8 mouse cellular contexts compared by ENCODE assay signal in the genomic region with DNA sequence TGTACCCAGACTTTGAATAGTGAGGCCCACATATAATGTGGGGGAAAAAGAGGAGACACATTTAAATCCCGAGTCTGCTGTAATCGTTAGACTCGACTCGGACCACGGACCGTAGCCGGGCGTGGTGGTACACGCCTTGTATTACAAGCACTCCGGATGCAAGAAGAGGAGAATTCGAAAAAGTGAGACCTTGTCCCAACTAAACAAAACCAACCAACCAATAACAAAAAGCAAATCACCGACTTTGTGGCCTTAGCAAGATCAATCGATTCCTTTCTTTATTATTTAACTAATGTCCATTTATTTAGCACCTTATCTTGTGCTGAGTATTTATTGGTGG. TPM values are rescaled to one million over a fixed set of nuclear protein-coding genes. Genes with fewer than 3 reads are reported as not detected.
DNase-seq lines count a peak whose midpoint lies in the region; ATAC-seq and TF ChIP-seq lines count a peak whose summit lies in the region.

No protein-coding gene starts in this region.

- peaks cover 49% of the 10 kb centered on the region for H3K36me3 ChIP-seq in intestine, embryonic 14.5 days (ENCODE audit: control insufficient read depth, insufficient read depth, low read length)
- peaks cover 43% of the 10 kb centered on the region for H3K36me3 ChIP-seq in midbrain, embryonic 13.5 days

- 1% methylated on average over 13 of the region's 13 CpGs for WGBS in intestine, embryonic 14.5 days
- WGBS in midbrain, embryonic 13.5 days = 1% methylated on average over 13 of the region's 13 CpGs

- H3K4me2 ChIP-seq in intestine, embryonic 14.5 days (ENCODE audit: low read length) = peak overlapping the region; percentile 66
- peak overlapping the region; percentile 92 for H3K4me2 ChIP-seq in midbrain, embryonic 13.5 days (replicated peaks)

- no peaks in the 10 kb centered on the region for H3K9me3 ChIP-seq in intestine, embryonic 14.5 days (ENCODE audit: control insufficient read depth, low read length)
- H3K9me3 ChIP-seq in midbrain, embryonic 13.5 days = no peaks in the 10 kb centered on the region

- no peak for ATAC-seq in intestine, embryonic 14.5 days (replicated peaks; ENCODE audit: low FRiP score, low TSS enrichment, low read depth)
- no peak for ATAC-seq in midbrain, embryonic 13.5 days
- ATAC-seq in megakaryocyte progenitor cell, adult 5-6 weeks (replicated peaks; ENCODE audit: poor library complexity) = no peak

- intact Hi-C loops in left cerebral cortex, postnatal 4 days (cut with DNase I) = no loop called here

- peak overlapping the region; percentile 90 for H3K9ac ChIP-seq in intestine, embryonic 14.5 days (ENCODE audit: low read length)
- H3K9ac ChIP-seq in midbrain, embryonic 13.5 days (replicated peaks) = peak overlapping the region; percentile 99

- peak overlapping the region; percentile 80 for H3K4me3 ChIP-seq in cortical plate, adult 2 months (ENCODE audit: insufficient read depth, low read length)
- H3K4me3 ChIP-seq in intestine, embryonic 14.5 days (ENCODE audit: low read depth, low read length) = peak overlapping the region; percentile 93
- peak overlapping the region; percentile 99 for H3K4me3 ChIP-seq in midbrain, embryonic 13.5 days (replicated peaks)

- peaks cover 10% of the 10 kb centered on the region for H3K4me1 ChIP-seq in cortical plate, adult 2 months (ENCODE audit: control insufficient read depth, insufficient read depth, low read length)
- peaks cover 28% of the 10 kb centered on the region for H3K4me1 ChIP-seq in intestine, embryonic 14.5 days (replicated peaks; ENCODE audit: control insufficient read depth, insufficient read depth, low read length)
- peaks cover 40% of the 10 kb centered on the region for H3K4me1 ChIP-seq in midbrain, embryonic 13.5 days (replicated peaks)

- H3K27ac ChIP-seq in cortical plate, adult 2 months (ENCODE audit: insufficient read depth, low read length) = no peak overlapping the region
- H3K27ac ChIP-seq in intestine, embryonic 14.5 days (ENCODE audit: low read depth) = peak overlapping the region; percentile 89
- H3K27ac ChIP-seq in midbrain, embryonic 13.5 days = peak overlapping the region; percentile 89

- TF ChIP-seq POLR2A in cortical plate, adult 2 months (IDR thresholded peaks at IDR 0.05; ENCODE audit: extremely low read depth, insufficient read depth, low read length) = no peak

- TF ChIP-seq CTCF in cortical plate, adult 2 months (IDR thresholded peaks at IDR 0.05; ENCODE audit: extremely low read depth, insufficient read depth, low read length) = no peak

- DNase-seq in retina, embryonic 14.5 days (ENCODE audit: low spot score) = peak; percentile 25
- no peak for DNase-seq in retina, postnatal 1 day
- DNase-seq in intestine, embryonic 14.5 days (ENCODE audit: low spot score) = no peak
- no peak for DNase-seq in adrenal gland, postnatal 14 days
- no peak for DNase-seq in left cerebral cortex, postnatal 4 days

- H3K27me3 ChIP-seq in intestine, embryonic 14.5 days (replicated peaks; ENCODE audit: control insufficient read depth, insufficient read depth, low read length) = no peaks in the 10 kb centered on the region
- no peaks in the 10 kb centered on the region for H3K27me3 ChIP-seq in midbrain, embryonic 13.5 days

RNA-seq across cellular contexts. Expression of gene Trir, which starts 0.9 kb away (rescaled TPM):
- polyA plus RNA-seq in cortical plate, adult 2 months (2012; rRNA removed) = 118 and 119 TPM in 2 replicates
- polyA plus RNA-seq in intestine, embryonic 14.5 days (2014; fragmentation: Nextera tagmentation; extraction: Ambion mirVana) = 115 and 143 TPM in 2 replicates
- 135 and 153 TPM in 2 replicates for polyA plus RNA-seq in midbrain, embryonic 13.5 days (2015; fragmentation: Nextera tagmentation; extraction: Ambion mirVana)
- 154 and 161 TPM in 2 replicates for total RNA-seq in adrenal gland, postnatal 14 days (2021)
- total RNA-seq in left cerebral cortex, postnatal 4 days (2021) = 100 to 1,000 TPM; 158 to 163 TPM
- total RNA-seq in megakaryocyte progenitor cell, adult 5-6 weeks (2015) = 132 and 138 TPM in 2 replicates
- 212 and 224 TPM in 2 replicates for total RNA-seq in megakaryocyte progenitor cell, adult 5-6 weeks (2017)

RNA-seq across cellular contexts. Expression of gene Asna1, which starts 2.4 kb away (rescaled TPM):
- polyA plus RNA-seq in cortical plate, adult 2 months (2012; rRNA removed) = 267 and 268 TPM in 2 replicates
- polyA plus RNA-seq in intestine, embryonic 14.5 days (2014; fragmentation: Nextera tagmentation; extraction: Ambion mirVana) = 95.9 and 105 TPM in 2 replicates
- polyA plus RNA-seq in midbrain, embryonic 13.5 days (2015; fragmentation: Nextera tagmentation; extraction: Ambion mirVana) = 151 and 154 TPM in 2 replicates
- 91.4 and 94.7 TPM in 2 replicates for total RNA-seq in adrenal gland, postnatal 14 days (2021)
- 100 to 1,000 TPM; 106 to 107 TPM for total RNA-seq in left cerebral cortex, postnatal 4 days (2021)
- 68.4 and 69.0 TPM in 2 replicates for total RNA-seq in megakaryocyte progenitor cell, adult 5-6 weeks (2015)
- 78.2 and 83.7 TPM in 2 replicates for total RNA-seq in megakaryocyte progenitor cell, adult 5-6 weeks (2017)

RNA-seq across cellular contexts. Expression of gene Tnpo2, which starts 9.2 kb away (rescaled TPM):
- polyA plus RNA-seq in cortical plate, adult 2 months (2012; rRNA removed) = 110 and 112 TPM in 2 replicates
- 15.5 and 15.7 TPM in 2 replicates for polyA plus RNA-seq in intestine, embryonic 14.5 days (2014; fragmentation: Nextera tagmentation; extraction: Ambion mirVana)
- polyA plus RNA-seq in midbrain, embryonic 13.5 days (2015; fragmentation: Nextera tagmentation; extraction: Ambion mirVana) = 51.7 and 56.8 TPM in 2 replicates
- 65.9 and 67.8 TPM in 2 replicates for total RNA-seq in adrenal gland, postnatal 14 days (2021)
- 100 to 1,000 TPM; 163 to 179 TPM for total RNA-seq in left cerebral cortex, postnatal 4 days (2021)
- total RNA-seq in megakaryocyte progenitor cell, adult 5-6 weeks (2015) = 16.2 and 16.7 TPM in 2 replicates
- total RNA-seq in megakaryocyte progenitor cell, adult 5-6 weeks (2017) = 20.4 and 22.0 TPM in 2 replicates

RNA-seq across cellular contexts. Expression of gene Best2, which starts 13.2 kb away (rescaled TPM):
- not detected in 2 replicates for polyA plus RNA-seq in cortical plate, adult 2 months (2012; rRNA removed)
- not detected in 2 replicates for polyA plus RNA-seq in intestine, embryonic 14.5 days (2014; fragmentation: Nextera tagmentation; extraction: Ambion mirVana)
- not detected in 2 replicates for polyA plus RNA-seq in midbrain, embryonic 13.5 days (2015; fragmentation: Nextera tagmentation; extraction: Ambion mirVana)
- not detected in 2 replicates for total RNA-seq in adrenal gland, postnatal 14 days (2021)
- total RNA-seq in left cerebral cortex, postnatal 4 days (2021) = not detected
- not detected in 2 replicates for total RNA-seq in megakaryocyte progenitor cell, adult 5-6 weeks (2015)
- total RNA-seq in megakaryocyte progenitor cell, adult 5-6 weeks (2017) = not detected in 2 replicates

RNA-seq across cellular contexts. Expression of gene Fbxw9, which starts 32.4 kb away (rescaled TPM):
- 45.1 and 45.8 TPM in 2 replicates for polyA plus RNA-seq in cortical plate, adult 2 months (2012; rRNA removed)
- 26.2 and 26.9 TPM in 2 replicates for polyA plus RNA-seq in intestine, embryonic 14.5 days (2014; fragmentation: Nextera tagmentation; extraction: Ambion mirVana)
- 61.7 and 64.3 TPM in 2 replicates for polyA plus RNA-seq in midbrain, embryonic 13.5 days (2015; fragmentation: Nextera tagmentation; extraction: Ambion mirVana)
- 18.0 and 18.4 TPM in 2 replicates for total RNA-seq in adrenal gland, postnatal 14 days (2021)
- 10 to 100 TPM; 79.0 to 80.0 TPM for total RNA-seq in left cerebral cortex, postnatal 4 days (2021)
- 4.4 and 4.9 TPM in 2 replicates for total RNA-seq in megakaryocyte progenitor cell, adult 5-6 weeks (2015)
- total RNA-seq in megakaryocyte progenitor cell, adult 5-6 weeks (2017) = 3.2 and 3.5 TPM in 2 replicates
